Comparison of ENCODE assay signal across 8 mouse cellular contexts in genomic region chr6:49227184-49227735, GRCm38 (mm10). TPM values are rescaled to one million over a fixed set of nuclear protein-coding genes. Genes with fewer than 3 reads are reported as not detected.
DNase-seq lines count a peak whose midpoint lies in the region; ATAC-seq lines count a peak whose summit lies in the region.

No protein-coding gene starts in this region.

- no peak overlapping the region for H3K9ac ChIP-seq in heart, embryonic 12.5 days
- H3K9ac ChIP-seq in embryonic facial prominence, embryonic 12.5 days: no peak overlapping the region

- ATAC-seq in heart, embryonic 12.5 days (ENCODE audit: insufficient number of reproducible peaks, low FRiP score): no peak
- ATAC-seq in embryonic facial prominence, embryonic 12.5 days (ENCODE audit: insufficient number of reproducible peaks, insufficient read depth, low FRiP score, low TSS enrichment): no peak
- ATAC-seq in erythroblast, adult 5-6 weeks (replicated peaks; ENCODE audit: low FRiP score, poor library complexity, severe bottlenecking): no peak

- DNase-seq in heart, adult 9 months (ENCODE audit: low spot score in 2 of 2): no peak
- DNase-seq in CD4-positive, CD25-positive, alpha-beta regulatory T cell, adult 2 months (ENCODE audit: low read depth, low spot score): peak; percentile 76
- DNase-seq in induced T-regulatory cell, adult 2 months (ENCODE audit: low read depth): peak; percentile 78
- peak; percentile 64 for DNase-seq in mesoderm, embryonic 11.5 days (ENCODE audit: low read depth, low spot score)
- DNase-seq in layer of hippocampus, adult 18-20 months (ENCODE audit: low spot score in 2 of 2): no peak

- 0 out of 2 replicates have a peak overlapping the region, but pooled peaks have one; percentile 4 for H3K4me3 ChIP-seq in heart, embryonic 12.5 days
- no peak overlapping the region for H3K4me3 ChIP-seq in embryonic facial prominence, embryonic 12.5 days

- H3K4me2 ChIP-seq in heart, embryonic 12.5 days: peak overlapping the region; percentile 55
- peak overlapping the region; percentile 32 for H3K4me2 ChIP-seq in embryonic facial prominence, embryonic 12.5 days (replicated peaks)

- no peaks in the 10 kb centered on the region for H3K27me3 ChIP-seq in heart, embryonic 12.5 days (replicated peaks)
- no peaks in the 10 kb centered on the region for H3K27me3 ChIP-seq in embryonic facial prominence, embryonic 12.5 days

- H3K4me1 ChIP-seq in heart, embryonic 12.5 days (replicated peaks): peaks cover 19% of the 10 kb centered on the region
- no peaks in the 10 kb centered on the region for H3K4me1 ChIP-seq in embryonic facial prominence, embryonic 12.5 days

- H3K9me3 ChIP-seq in heart, embryonic 12.5 days (replicated peaks): no peaks in the 10 kb centered on the region
- H3K9me3 ChIP-seq in embryonic facial prominence, embryonic 12.5 days: no peaks in the 10 kb centered on the region

- no peaks in the 10 kb centered on the region for H3K36me3 ChIP-seq in heart, embryonic 12.5 days
- H3K36me3 ChIP-seq in embryonic facial prominence, embryonic 12.5 days: no peaks in the 10 kb centered on the region

- no peak overlapping the region for H3K27ac ChIP-seq in heart, embryonic 12.5 days (ENCODE audit: poor library complexity, severe bottlenecking)
- H3K27ac ChIP-seq in embryonic facial prominence, embryonic 12.5 days: no peak overlapping the region

- WGBS in heart, embryonic 12.5 days: 8% methylated on average over 15 of the region's 15 CpGs
- 7% methylated on average over 15 of the region's 15 CpGs for WGBS in embryonic facial prominence, embryonic 12.5 days

RNA-seq across cellular contexts. Expression of gene Igf2bp3, which starts 12.5 kb away (rescaled TPM):
- 68.6 and 69.2 TPM in 2 replicates for polyA plus RNA-seq in heart, embryonic 12.5 days (2016; fragmentation: Nextera tagmentation; extraction: Ambion mirVana)
- polyA plus RNA-seq in embryonic facial prominence, embryonic 12.5 days (2016; fragmentation: Nextera tagmentation; extraction: Ambion mirVana): 109 TPM in 2 replicates
- total RNA-seq in erythroblast, adult 5-6 weeks (2015; ENCODE audit: low replicate concordance): not detected in 2 replicates
- total RNA-seq in erythroblast, adult 5-6 weeks (2017; ENCODE audit: low replicate concordance): not detected in 2 replicates
- not detected for total RNA-seq in layer of hippocampus, adult 18-20 months (2021)

RNA-seq across cellular contexts. Expression of gene Tra2a, which starts 36.6 kb away (rescaled TPM):
- 72.2 and 72.5 TPM in 2 replicates for polyA plus RNA-seq in heart, embryonic 12.5 days (2016; fragmentation: Nextera tagmentation; extraction: Ambion mirVana)
- polyA plus RNA-seq in embryonic facial prominence, embryonic 12.5 days (2016; fragmentation: Nextera tagmentation; extraction: Ambion mirVana): 138 and 147 TPM in 2 replicates
- 73.6 and 81.3 TPM in 2 replicates for total RNA-seq in erythroblast, adult 5-6 weeks (2015; ENCODE audit: low replicate concordance)
- total RNA-seq in erythroblast, adult 5-6 weeks (2017; ENCODE audit: low replicate concordance): 56.5 and 90.1 TPM in 2 replicates
- 10 to 100 TPM; 79.8 to 85.1 TPM for total RNA-seq in layer of hippocampus, adult 18-20 months (2021)

Comparison
In these comparisons a context has a peak if more than half of its experiments do, and no peak if none do; other contexts are left out.
1. DNase-seq: peak in CD4-positive, CD25-positive, alpha-beta regulatory T cell, adult 2 months (single experiment), induced T-regulatory cell, adult 2 months (single experiment) and mesoderm, embryonic 11.5 days (single experiment); none in heart, adult 9 months (0 of 2) and layer of hippocampus, adult 18-20 months (0 of 2).